Mouse (Mus musculus) kidney, adult 8-10 months (tissue): ENCODE data around the gene Dnah7a.
A peak's percentile ranks its signal among the peaks of the same experiment; 100 is the strongest.
"Not testable (repeated sequence)": the region's sequence is repeated elsewhere in the genome, so short reads cannot be mapped to it uniquely, and the experiment has no call there.

Experiments used
- DNase-seq, 2 experiments: peaks; one replicate each; pipeline ENCODE4 v3.0.0; 2022

Gene Dnah7a

DNA sequence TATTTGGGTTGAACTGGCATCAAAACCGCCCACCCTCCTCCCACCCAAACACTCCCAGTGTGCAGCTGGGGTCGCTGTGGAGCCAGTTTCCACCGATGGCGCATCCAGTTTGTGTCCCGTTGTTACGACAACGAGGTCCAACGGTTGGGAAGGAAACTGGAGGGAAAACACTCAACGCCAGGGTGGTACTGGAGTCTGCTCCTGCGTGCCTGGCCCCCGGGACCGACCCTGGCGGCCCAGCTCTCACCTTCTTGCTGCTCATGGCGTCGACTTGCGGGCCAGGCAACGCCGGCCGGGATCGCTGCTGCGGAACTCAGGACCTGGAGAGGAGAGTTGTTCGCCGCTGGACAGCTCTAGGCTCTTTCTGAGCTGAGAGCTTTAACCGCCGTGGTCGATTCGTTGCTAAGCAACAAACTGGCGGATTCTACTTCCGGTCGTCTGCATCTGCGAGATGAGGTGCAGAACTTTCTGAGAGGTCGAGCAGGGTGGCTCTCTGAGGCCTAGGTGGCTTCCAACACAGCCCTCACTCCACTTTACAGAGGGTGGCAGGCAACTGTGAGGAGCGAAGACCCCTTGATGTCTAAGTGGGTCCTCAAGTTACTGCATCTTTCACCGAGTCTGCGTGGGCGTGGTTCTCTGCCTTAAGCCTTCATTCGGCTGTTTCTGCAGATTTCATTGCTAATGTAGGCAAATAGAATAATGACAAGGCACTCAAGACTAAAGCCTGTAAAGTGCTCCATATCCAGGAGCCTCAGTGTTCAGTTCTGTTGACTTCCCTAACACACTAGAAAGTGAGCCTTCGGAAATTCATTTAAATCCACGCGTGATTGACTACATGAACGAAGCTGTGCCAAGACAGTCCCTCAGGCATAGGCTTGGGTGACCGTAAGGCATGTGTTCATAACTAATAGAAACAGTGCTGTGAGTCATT is at the start of gene Dnah7a:
Dnah7a (minus strand) TSS at position 354 of the 931 bp plus-strand sequence.
- no peak for DNase-seq

- DNase-seq: not testable (repeated sequence)
These were observed 46.9 kb upstream of the Dnah7a start for GRCm38 (mm10) chr1:53753501-53753900.

DNA sequence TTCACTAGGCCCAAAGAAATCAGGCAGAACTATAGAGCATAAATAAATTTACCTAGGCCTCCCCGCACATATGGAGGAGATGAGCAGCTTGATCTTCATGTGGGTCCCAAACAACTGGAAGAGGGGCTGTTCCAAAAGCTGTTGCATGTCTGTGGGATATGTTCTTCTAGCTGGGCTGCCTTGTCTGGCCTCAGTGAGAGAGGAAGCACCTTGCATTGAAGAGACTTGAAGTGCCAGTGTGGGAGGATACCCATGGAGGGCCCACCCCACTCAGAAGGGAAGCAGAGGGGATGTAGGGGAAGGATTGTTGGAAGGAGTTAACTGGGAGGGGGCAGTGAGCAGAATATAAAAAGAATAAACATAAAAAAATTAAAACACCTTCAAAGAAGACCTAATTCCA is 44.6 kb upstream of the Dnah7a start:
- DNase-seq: no peak

DNA sequence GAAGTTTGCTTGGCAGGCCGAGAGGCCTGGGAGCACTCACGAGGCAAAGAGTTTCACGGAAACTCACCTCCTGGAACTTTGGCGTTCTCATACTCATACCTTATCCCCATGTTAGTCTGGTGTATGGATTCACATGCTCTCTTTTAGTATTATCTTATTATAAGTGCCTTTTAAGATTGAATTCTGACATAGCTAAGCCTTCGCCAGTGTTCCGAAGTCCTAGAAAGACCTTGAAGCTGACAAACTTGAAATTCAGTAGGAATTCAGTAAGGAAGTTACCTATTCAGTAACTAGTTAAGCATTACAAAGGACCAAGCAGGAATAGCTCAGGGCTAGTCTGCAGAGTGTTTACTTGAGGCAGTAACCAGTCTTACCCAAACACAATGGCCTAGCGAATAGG is 44.1 kb upstream of the Dnah7a start:
- not testable (repeated sequence) for DNase-seq

GRCm38 (mm10) chr1:53749881-53750385 is 43.3 kb upstream of the Dnah7a start:
- not testable (repeated sequence) for DNase-seq

DNA sequence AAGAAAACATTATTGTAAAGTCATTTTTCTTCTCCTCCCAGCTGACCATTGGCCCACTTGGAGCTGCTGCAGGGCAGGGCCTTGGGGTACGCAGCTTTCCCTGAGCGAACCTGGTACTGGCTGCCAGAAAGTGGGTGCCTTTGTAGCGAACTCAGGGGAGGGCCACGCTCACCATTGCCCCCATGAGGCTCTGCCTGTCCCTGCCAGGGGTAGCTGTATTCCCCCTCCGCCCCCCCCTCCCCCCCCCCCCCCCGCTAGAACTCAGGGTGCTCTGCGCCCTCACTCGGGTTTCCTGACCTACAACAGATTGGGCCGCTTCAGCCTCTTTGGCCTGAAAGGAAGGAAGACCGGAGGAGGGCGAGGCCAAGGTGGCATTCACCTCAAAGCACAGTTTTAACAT is 42.0 kb upstream of the Dnah7a start:
- DNase-seq: no peak

- no peak for DNase-seq
These were observed 39.4 kb upstream of the Dnah7a start for GRCm38 (mm10) chr1:53746001-53746400.

- no peak for DNase-seq
These were observed 35.3 kb upstream of the Dnah7a start for GRCm38 (mm10) chr1:53741742-53742458.

DNA sequence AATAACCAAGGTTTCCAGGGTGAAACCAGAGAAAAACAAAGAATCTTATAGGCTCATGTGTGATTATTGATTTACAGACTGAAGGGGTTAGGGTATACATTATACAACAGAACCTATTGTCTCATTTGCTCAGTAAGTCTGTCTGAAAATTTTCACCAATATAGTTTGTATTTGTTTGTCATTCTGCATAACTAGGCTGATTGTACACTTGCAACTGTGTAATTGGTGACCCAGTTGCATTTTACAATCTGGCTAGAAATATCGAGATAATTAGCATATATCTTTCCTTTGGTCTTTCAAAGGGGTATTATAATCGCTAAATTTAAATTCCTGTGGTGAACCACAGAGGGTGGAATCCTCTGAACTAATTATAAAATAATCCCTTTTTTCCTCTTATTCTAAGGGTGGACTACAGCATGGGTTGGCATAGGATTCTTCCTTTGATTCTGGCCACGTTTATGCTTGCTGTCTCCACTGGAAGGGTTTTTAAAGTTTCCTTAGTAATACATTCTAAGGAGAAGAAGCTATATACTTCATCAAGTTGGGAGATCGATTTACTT is 34.3 kb upstream of the Dnah7a start:
- DNase-seq: no peak

- DNase-seq: not testable (repeated sequence)
These were observed 33.6 kb upstream of the Dnah7a start for GRCm38 (mm10) chr1:53740077-53740776.

- no peak for DNase-seq
These were observed 30.0 kb upstream of the Dnah7a start for GRCm38 (mm10) chr1:53736583-53736982.

DNA sequence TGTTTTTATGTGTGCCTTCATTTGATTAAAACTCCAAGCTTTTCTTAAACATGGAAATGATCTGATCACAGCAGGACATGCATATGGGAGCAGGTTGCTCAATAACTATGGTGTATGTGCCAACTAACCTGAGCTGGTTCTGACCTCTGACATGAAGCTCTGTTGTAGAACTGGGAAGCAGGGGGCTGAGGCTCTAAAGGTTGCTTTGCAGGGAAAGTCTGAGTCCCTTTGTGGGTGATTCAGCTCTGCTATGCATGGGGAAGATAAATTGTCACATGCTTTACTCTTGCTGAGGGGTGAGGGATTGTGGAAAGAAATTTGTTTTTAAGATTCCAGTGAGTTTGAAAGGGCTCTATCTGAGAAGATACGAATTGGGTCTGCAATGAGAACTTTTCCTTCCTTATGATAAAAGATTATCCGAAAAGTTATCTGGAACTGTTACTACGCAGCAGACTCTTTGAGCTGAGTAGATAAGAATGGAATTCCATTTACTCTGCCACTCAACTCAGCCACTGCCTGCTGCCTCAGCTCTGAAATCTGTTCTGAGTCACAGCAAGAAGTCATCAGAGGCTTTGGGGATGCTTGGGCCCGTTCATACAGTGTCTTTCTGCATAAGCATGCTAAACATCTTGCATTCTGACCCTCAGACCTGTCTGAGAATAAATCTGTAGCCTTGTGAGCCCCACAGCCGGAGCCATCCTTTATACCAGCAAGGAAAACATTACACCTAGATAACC is 22.1 kb upstream of the Dnah7a start:
- DNase-seq: no peak

- no peak for DNase-seq
These were observed 20.3 kb upstream of the Dnah7a start for GRCm38 (mm10) chr1:53726883-53727282.

DNA sequence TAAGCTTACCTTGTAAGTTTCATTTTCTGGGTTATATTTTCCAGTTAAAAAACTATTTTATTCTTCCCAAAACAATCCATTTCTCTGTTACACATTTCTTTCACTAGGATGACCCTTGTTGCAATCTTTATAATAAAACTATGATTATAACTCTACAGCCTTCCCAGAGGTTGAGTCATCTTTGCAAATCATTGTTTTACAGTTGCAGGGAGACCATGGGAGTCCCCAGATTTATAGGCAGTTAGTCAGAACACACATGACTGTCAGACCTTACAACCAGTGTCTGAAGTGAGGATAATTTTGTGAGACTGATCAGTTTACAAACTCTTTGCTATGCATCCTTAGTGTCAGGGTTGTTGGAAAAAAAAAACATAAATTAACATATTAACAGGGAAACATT is 14.8 kb upstream of the Dnah7a start:
- DNase-seq: no peak

- no peak for DNase-seq
These were observed 14.2 kb upstream of the Dnah7a start for GRCm38 (mm10) chr1:53720601-53721351.

DNA sequence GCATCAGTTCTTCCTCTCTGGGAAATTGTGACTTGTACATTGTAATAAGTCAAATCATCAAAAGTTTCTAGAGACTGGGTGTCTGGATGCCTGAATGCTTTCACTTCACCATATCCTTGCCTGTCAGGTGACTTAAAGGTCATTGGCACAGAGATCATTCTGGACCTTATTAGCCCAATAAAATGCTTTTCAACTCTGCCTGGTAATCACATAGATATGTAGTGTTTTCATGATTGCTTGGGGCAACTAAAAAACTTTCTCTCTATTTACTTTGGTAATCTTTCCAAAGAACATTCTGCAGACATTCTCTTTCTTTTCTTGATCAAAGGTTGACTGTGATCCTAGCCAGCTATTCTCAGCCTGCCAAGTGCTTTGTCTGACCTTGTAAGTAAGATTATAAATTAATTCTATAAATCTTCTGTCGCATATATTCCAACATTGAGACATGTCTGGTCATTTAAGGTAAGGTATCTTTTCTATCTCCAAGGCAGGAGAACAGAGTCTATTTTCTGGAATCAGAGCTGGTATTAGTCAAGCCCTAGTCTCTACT is 9.5 kb upstream of the Dnah7a start:
- DNase-seq: no peak

GRCm38 (mm10) chr1:53715446-53715845 is 8.9 kb upstream of the Dnah7a start:
- DNase-seq: peak in 1 of 2 experiments; percentile 45

GRCm38 (mm10) chr1:53713383-53713782 is 6.8 kb upstream of the Dnah7a start:
- not testable (repeated sequence) for DNase-seq

GRCm38 (mm10) chr1:53711069-53711468 is 4.5 kb upstream of the Dnah7a start:
- DNase-seq: no peak

- DNase-seq: not testable (repeated sequence)
These were observed 3.0 kb upstream of the Dnah7a start for GRCm38 (mm10) chr1:53709602-53710001.

GRCm38 (mm10) chr1:53704164-53704563 is 2.4 kb downstream of the Dnah7a start:
- no peak for DNase-seq
